Mouse (Mus musculus): ENCODE measurements around the gene P2rx7. TPM values are rescaled to one million over a fixed set of nuclear protein-coding genes. Genes with fewer than 3 reads are reported as not detected.
A peak's percentile ranks its signal among the peaks of the same experiment; 100 is the strongest.
"Not testable (repeated sequence)": the region's sequence is repeated elsewhere in the genome, so short reads cannot be mapped to it uniquely, and the experiment has no call there.

P2rx7 gene
- total RNA-seq, 2 experiments from 2014 or later, result 6.2 to 7.7 TPM

- no peak for TF ChIP-seq CTCF (IDR thresholded peaks at IDR 0.05)
- intact Hi-C loops (cut with DNase I), result no loop called here
- Histone ChIP-seq H3K4me3 (no peak overlapping the region), H3K27ac (no peak overlapping the region)
- no peak for DNase-seq (ENCODE audit: extremely low spot score in 1 of 2, low spot score in 2 of 2)
Observed at GRCm38 (mm10) chr5:122668981-122669897, 25.5 kb downstream of the P2rx7 start.

GRCm38 (mm10) chr5:122671641-122672040, 27.9 kb downstream of the P2rx7 start:
- TF ChIP-seq CTCF (IDR thresholded peaks at IDR 0.05), result peak; percentile 39
- H3K27ac ChIP-seq; intact Hi-C loops (cut with DNase I); H3K4me3 ChIP-seq; DNase-seq (ENCODE audit: extremely low spot score in 1 of 2, low spot score in 2 of 2): not testable (repeated sequence)

GRCm38 (mm10) chr5:122672298-122672697, 28.6 kb downstream of the P2rx7 start:
- DNase-seq (ENCODE audit: extremely low spot score in 1 of 2, low spot score in 2 of 2), result no peak
- Histone ChIP-seq H3K27ac (no peak overlapping the region), H3K4me3 (no peak overlapping the region)
- intact Hi-C loops (cut with DNase I), result no loop called here
- TF ChIP-seq CTCF (IDR thresholded peaks at IDR 0.05), result no peak

- H3K4me3 ChIP-seq, result no peak overlapping the region
- intact Hi-C loops (cut with DNase I), result no loop called here
- no peak for TF ChIP-seq CTCF (IDR thresholded peaks at IDR 0.05)
- DNase-seq (ENCODE audit: extremely low spot score in 1 of 2, low spot score in 2 of 2), result no peak
- no peak overlapping the region for H3K27ac ChIP-seq
Observed at GRCm38 (mm10) chr5:122676002-122676401, 32.3 kb downstream of the P2rx7 start.

GRCm38 (mm10) chr5:122677983-122678382, 34.3 kb downstream of the P2rx7 start:
- no peak overlapping the region for H3K4me3 ChIP-seq
- no peak overlapping the region for H3K27ac ChIP-seq
- intact Hi-C loops (cut with DNase I), result no loop called here
- no peak for TF ChIP-seq CTCF (IDR thresholded peaks at IDR 0.05)
- DNase-seq (ENCODE audit: extremely low spot score in 1 of 2, low spot score in 2 of 2), result no peak

GRCm38 (mm10) chr5:122679881-122680280, 36.2 kb downstream of the P2rx7 start:
- intact Hi-C loops (cut with DNase I), result no loop called here
- DNase-seq (ENCODE audit: extremely low spot score in 1 of 2, low spot score in 2 of 2), result no peak
- Histone ChIP-seq H3K27ac (no peak overlapping the region), H3K4me3 (no peak overlapping the region)
- TF ChIP-seq CTCF (IDR thresholded peaks at IDR 0.05), result no peak

GRCm38 (mm10) chr5:122681276-122681675, 37.6 kb downstream of the P2rx7 start:
- Histone ChIP-seq H3K27ac (no peak overlapping the region), H3K4me3 (no peak overlapping the region)
- TF ChIP-seq CTCF (IDR thresholded peaks at IDR 0.05), result no peak; the same call in 1 of the 2 replicates
- intact Hi-C loops (cut with DNase I), result no loop called here
- no peak for DNase-seq (ENCODE audit: extremely low spot score in 1 of 2, low spot score in 2 of 2)

- H3K27ac ChIP-seq, result no peak overlapping the region
Observed at GRCm38 (mm10) chr5:122683926-122684325, 40.2 kb downstream of the P2rx7 start.

GRCm38 (mm10) chr5:122687391-122687790, 43.7 kb downstream of the P2rx7 start:
- no peak for TF ChIP-seq CTCF (IDR thresholded peaks at IDR 0.05)
- Histone ChIP-seq H3K27ac (no peak overlapping the region), H3K4me3 (no peak overlapping the region)
- intact Hi-C loops (cut with DNase I), result no loop called here
- DNase-seq (ENCODE audit: extremely low spot score in 1 of 2, low spot score in 2 of 2), result no peak

More at GRCm38 (mm10) chr5:122683926-122684325, 40.2 kb downstream of the P2rx7 start:
- no peak for TF ChIP-seq CTCF (IDR thresholded peaks at IDR 0.05)
- H3K4me3 ChIP-seq, result no peak overlapping the region
- no peak for DNase-seq (ENCODE audit: extremely low spot score in 1 of 2, low spot score in 2 of 2)
- intact Hi-C loops (cut with DNase I), result no loop called here

GRCm38 (mm10) chr5:122689153-122689552, 45.4 kb downstream of the P2rx7 start:
- no peak for TF ChIP-seq CTCF (IDR thresholded peaks at IDR 0.05)
- intact Hi-C loops (cut with DNase I), result no loop called here
- no peak overlapping the region for H3K27ac ChIP-seq
- no peak for DNase-seq (ENCODE audit: extremely low spot score in 1 of 2, low spot score in 2 of 2)
- no peak overlapping the region for H3K4me3 ChIP-seq

GRCm38 (mm10) chr5:122690486-122690885, 46.8 kb downstream of the P2rx7 start:
- intact Hi-C loops (cut with DNase I), result no loop called here
- no peak for DNase-seq (ENCODE audit: extremely low spot score in 1 of 2, low spot score in 2 of 2)
- TF ChIP-seq CTCF (IDR thresholded peaks at IDR 0.05), result no peak
- no peak overlapping the region for H3K4me3 ChIP-seq
- H3K27ac ChIP-seq, result no peak overlapping the region

- intact Hi-C loops (cut with DNase I), result no loop called here
- DNase-seq (ENCODE audit: extremely low spot score in 1 of 2, low spot score in 2 of 2), result peak in 1 of 2 experiments; percentile 19
- H3K4me3 ChIP-seq, result no peak overlapping the region
- peak overlapping the region; percentile 52 for H3K27ac ChIP-seq
- TF ChIP-seq CTCF (IDR thresholded peaks at IDR 0.05), result no peak
Observed at GRCm38 (mm10) chr5:122693431-122694207, 49.9 kb downstream of the P2rx7 start.

All from left cerebral cortex, adult 2 months (tissue).